Mouse (Mus musculus) inflammation-experienced regulatory T-cells, adult 6 months (primary cell): ENCODE results near the gene 4930447C04Rik. TPM values are rescaled to one million over a fixed set of nuclear protein-coding genes. Genes with fewer than 3 reads are reported as not detected.
A peak's percentile ranks its signal among the peaks of the same experiment; 100 is the strongest.

Source experiments
- ATAC-seq: one replicate; pipeline ENCODE4 v1.8.0; 2017
- polyA plus RNA-seq, 3 experiments: library from polyadenylated mRNA; unstranded; fragments of 100-300 nt; shearing (Covaris generic); gene quantifications; one replicate each; pipeline ENCODE4 v1.2.1; 2017

The 4930447C04Rik gene
- polyA plus RNA-seq, 3 experiments from 2014 or later, result not detected

DNA sequence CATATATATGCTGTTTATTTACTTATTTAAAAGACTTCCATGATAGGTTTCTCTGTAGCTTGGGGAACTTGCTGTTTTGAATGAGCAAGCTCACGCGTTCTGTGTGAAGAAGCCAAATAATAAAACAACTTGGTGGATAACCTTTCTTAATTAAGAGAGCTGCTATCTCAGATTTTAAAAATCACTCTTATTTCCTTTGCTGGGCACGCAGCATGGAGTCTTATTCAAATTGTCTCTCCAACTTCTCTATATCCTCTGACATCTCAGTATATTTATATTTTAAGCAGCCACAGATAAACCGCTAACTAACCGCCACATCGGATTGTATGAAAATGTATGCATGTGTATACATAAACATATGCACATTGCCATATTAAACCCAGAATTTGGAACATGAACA lies 1.6 kb upstream of the 4930447C04Rik start:
- no peak for ATAC-seq

DNA sequence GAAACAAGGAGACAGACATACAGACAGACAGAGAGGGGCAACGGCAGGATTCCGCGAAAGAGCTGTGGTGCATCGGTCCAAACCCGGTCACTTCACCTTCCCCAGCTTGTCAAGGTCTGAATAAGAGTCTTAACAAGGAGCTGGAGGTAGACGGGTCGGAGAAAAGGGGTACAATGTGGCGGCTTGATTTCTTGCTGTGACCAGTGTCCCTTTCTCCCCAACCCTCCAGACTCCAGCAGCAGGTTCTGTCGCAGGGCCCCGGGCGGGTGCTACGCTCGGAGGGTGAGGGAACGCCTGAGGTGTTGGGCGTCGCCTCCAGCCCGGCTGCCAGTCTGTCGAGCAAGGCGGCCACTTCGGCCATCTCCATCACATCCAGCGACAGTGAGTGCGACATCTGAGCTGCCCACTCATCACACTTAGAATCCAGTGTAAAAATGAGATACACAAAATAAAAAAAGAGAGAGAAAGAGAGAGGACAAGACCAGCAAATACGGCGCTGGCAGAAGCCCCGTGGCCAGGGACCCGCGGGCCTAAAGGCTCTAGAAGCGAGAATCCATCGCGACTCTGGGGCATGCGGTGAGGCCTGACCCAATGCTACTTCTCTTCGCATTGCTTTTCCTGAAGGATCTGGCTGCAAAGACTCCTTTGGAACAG lies 951 bp upstream of the 4930447C04Rik start:
- ATAC-seq, result no peak

DNA sequence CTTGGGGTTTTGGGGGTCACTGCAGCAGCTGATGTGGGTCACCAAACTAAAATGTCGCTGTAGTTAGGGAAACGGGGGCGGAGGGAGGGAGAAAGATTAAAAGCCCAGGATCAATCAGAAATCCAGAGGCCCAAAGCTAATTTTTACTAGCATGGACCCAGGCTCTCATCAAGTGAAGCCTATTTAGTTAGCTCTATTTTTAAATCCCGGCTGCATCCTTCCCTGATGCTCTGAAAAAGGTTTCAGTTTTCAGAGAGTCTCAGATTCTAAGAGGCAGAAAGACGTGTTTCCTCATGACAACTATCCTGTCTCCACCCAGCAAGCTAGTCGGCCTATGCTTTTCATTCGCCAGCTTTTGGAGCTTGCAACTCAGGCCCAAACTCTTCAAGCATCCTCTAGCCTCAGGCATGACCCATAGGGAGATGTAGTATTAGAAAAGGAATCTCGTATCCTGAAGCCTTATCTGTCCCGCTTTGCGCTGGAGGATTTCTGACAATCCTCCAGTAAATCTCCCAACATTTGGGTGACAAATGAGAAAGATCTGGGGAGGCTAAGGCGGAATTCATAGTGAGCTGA lies 336 bp upstream of the 4930447C04Rik start:
- ATAC-seq, result no peak

DNA sequence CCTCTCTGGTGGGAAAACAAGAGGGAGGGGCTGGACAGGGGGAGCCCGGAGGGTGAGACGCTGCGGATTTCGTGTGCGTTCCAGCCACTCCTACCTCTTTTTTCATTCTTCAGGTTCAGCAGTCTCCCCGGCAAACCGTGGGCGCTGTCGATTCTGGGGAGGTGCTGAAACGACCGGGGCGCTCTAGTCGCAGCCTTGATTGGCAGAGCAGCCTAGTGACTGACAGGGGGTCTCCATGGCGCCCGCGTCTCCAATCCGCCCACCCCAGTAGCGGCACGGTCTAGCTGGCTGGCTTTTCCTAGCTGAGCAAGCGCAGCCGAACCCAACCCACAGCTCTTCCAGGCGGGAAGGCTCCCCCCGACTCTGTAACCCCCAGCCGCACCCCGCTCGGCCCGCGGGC lies 958 bp downstream of the 4930447C04Rik start, which contains the start of gene Six6:
TSS of gene Six6 (plus strand) at position 277 of the 400 bp plus-strand sequence.
- no peak for ATAC-seq

DNA sequence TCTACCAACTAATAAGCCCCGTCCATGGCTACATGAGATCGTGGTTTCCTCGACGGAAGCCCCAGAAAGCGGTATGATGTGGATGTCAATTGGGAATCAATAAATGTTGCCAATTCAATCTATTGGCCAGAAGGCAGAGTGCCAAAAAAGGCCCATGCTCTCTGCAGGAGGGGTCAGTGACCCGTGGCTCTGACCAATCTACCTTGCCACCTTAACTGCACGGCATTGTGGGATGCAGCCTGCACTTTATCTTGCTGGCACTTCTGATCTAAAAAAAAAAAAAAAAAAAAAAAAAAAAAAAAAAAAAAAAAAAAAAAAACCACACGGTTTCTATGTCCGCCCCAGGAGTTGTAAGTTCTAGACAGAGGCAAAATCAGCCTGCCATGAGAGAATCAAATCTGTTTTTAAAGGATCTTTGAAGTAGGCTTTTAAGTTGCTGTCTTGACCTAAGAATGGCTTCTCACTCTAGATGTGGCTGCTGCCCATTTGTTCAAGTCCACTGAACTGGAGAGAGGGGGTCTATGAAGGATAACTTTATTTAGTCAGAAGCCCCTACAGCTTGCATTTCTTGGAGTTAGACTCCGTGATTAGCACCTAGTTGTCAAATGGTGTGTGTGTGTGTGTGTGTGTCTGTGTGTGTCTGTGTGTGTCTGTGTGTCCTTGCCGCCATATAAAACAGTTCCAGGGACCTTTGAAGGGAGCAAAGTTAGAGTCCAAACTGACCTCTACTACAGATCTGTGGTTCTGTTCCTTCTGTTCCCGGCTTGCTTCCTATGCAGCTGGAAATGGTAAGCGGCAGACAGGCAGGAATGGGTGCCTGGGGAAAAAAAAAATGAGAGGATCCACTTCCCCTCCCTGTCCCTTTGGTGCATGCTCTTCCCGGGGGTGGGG lies 1.7 kb downstream of the 4930447C04Rik start:
- ATAC-seq, result no peak

DNA sequence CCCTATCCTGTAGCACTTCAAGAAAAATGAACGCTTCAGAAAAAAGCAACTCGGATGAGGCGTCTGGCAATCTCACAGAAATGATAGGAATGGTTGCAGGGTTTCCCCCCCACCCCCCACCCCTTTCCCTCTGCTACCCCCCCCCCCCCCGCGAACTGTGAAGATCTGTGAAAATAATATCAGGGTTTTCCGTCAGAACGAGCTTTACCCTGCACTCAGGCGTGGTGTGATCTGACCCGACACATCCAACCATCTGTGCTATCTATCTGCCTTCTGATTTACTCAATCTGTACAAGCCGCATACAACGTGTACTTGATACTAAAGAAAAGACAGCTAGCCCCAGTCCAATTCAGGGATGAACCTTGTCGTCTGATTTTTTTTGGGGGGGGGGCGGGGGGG lies 2.4 kb downstream of the 4930447C04Rik start:
- no peak for ATAC-seq

DNA sequence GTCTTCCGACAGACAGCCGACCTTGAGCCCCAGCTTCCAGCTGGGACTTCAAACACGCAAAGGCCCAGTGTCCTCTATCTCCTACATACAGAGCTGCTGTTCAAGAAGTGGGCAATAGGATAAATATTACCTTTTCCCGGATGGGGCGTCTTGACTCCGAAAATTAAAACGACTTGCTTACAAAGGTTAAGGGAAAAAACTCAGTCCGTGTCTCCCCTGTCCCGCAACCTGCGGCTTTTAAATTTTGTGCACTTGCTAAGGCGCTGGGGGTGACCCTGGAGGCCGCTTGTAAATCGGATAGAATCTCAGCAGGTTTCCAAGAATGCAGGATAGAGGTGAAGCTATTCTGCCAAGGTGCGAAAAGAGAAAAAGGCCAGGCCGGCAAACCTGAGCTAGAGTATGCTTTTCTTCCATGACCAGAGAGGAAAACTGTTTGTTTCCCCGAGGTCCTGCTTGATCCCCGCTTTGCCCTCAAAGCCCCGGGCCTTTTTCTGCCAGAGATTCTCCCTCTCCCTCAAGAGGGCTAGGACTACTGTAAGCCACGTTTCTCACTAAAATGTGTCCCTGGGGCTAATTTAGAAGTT lies 2.9 kb downstream of the 4930447C04Rik start:
- ATAC-seq, result no peak

DNA sequence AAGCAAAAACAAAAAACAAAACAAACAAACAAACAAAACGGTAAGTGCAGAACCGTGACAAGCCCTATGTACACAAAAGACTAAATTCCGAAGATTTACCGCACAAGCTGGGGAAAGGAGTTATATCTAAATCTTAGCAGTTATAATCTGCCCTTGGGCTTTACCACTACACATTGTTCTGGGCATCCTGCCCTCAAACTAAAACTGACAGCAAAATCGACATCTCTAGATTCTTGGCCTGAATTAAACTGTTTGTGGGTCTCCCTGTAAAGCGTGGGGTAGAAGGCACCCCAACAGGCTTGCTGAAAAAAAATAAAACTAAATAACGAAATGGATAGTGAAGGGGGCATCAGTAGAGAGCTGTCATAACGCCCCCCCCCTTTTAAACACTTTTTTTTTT lies 3.8 kb downstream of the 4930447C04Rik start:
- ATAC-seq, result no peak

DNA sequence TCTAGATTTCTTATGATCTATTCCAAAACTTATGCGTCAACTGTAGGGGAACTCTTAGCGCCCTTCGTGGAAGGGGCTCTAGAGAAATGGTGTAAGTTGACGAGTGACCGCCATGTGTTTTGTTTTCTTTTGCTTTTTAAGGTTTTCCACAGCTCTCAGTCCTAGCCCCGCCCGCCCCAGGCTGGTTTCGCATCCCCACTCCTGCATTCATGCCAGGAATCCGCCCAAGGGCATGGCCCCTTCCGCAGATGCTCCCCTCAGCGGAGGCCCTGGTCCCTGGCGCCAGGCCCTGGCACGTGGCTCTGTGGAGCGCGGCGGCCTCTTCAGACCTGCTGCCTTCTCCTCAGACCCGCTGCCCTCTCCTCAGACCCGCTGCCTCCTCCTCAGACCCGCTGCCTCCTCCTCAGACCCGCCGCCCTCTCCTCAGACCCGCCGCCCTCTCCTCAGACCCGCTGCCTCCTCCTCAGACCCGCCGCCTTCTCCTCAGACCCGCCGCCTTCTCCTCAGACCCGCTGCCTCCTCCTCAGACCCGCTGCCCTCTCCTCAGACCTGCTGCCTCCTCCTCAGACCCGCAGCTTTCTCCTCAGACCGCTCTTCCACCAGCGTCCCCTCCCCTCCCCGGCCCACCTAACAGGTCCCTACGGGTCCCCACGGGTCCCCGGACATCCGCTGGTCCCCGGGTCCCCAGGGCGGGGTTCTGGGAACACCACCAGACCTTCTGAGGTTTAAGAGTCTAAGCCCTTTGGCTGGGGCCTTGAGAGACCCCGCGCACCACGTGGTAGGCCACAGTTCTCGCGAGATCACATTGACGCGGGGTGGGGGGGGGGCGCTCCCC lies 23.2 kb downstream of the 4930447C04Rik start:
- no peak for ATAC-seq

DNA sequence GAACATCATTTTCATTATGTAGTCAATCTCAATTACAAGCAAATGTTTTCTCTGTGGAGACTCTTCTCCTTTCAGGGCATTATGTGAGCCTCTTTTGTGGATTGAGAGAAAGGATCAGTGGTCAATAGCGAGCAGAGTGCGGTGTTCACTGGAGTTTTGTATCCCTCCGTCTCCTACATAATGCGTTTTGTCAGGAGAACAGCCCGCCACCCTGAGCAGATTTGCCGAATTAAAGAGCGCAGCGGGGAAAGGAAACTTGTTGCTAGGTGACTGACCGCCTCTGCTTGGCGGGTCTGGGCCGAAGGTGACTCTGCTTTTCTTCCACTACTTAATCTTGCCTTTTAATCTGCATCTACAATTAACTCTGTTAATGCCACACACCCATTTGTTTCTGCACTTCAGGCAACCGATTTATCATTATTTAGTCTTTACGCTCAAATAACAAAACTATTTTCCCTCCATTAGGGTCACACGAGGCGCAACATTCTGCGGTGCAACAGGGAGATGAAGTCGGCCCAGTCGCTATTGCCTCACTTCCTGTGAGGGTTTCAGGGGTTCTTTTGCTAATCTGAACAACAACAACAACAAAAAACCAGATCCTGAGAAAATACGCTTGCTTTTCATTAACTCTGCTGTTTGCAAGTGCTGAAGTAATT lies 86.1 kb downstream of the 4930447C04Rik start:
- no peak for ATAC-seq

DNA sequence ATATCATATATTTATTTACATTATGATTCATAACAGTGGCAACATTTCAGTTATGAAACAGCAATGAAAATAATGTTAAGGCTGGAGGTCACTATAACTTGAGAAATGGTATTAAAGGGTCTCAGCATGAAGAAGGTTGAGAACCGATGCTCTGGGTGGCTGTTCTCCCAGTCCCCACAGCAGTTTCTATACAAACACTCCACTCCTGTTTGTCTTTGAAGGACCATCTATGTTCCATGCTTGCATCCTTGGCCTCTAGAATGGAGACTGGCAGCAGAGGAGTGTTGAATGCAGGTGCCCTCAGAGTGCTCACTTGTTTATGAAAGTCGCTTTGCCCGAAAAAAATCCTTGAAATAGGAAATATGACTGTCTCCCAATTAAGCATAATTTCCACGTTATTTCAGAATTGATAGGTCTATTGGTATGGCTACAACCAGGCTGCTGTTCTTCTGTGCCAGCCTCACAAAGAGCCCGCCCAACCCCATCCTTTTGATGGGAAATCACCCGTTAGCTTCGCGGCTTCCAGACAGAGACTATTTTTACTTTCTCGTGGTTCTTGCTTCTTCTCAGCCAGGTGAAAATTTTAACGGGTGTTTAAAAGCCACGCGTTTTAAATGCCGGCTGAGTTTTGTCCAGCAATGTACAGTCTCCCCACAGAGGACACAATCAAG lies 87.0 kb downstream of the 4930447C04Rik start:
- ATAC-seq, result no peak

DNA sequence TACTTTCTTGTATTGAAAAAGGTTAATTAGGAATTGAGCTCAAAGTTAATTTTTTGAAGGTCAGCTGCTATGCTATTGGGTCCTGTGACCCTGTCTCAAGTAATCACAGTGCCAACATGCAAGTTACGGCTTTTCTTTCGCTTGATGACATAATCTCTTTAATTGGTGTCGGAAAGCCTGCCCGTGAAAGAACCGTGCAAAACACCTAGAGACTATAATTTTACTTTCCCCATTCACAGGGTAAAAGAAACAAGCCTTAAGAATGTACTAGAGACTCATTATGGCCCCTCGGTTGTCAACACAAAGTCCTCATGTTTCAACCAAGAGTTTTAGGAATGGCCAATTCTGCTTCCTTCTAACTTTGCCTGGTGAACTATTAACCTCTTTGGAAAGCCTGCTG lies 88.3 kb downstream of the 4930447C04Rik start:
- ATAC-seq, result no peak

DNA sequence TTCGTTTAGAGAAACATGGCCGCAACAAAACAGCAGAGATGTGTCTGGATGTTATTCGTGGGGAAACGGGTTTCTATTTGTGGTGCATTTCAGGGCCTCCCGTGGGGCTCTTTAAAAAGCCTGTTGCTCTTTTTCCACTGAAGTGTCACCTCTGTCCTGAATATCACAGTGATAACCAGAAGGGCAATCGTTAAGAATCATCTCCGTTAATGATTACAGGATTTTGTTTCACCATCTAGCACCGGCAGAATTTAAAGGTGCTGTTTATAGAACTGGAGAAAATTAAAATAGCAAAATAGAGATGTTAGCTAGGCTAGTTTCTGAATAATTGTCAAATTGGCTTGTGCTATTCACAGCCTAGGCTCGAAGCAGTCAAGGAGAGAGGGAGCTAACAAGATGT lies 90.4 kb downstream of the 4930447C04Rik start:
- ATAC-seq, result no peak

DNA sequence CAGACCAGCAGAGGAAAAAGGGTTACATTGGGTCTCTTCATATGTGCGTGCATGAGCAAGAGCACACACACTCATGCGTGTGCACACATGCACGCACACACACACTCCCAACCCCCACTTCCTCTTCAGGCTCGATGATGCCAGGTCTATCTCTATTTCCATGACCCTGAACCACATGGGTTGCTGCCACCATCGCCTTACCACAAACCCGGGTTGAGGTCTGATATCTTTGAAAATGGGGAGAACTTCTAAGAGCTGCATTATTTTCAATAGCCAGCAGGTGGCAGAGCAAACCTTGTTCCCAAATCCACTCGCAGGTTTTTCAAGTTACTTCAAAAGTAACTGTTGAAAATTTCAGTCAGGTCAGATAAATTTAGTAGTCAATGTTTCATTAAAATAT lies 92.8 kb downstream of the 4930447C04Rik start:
- ATAC-seq, result peak; percentile 11

DNA sequence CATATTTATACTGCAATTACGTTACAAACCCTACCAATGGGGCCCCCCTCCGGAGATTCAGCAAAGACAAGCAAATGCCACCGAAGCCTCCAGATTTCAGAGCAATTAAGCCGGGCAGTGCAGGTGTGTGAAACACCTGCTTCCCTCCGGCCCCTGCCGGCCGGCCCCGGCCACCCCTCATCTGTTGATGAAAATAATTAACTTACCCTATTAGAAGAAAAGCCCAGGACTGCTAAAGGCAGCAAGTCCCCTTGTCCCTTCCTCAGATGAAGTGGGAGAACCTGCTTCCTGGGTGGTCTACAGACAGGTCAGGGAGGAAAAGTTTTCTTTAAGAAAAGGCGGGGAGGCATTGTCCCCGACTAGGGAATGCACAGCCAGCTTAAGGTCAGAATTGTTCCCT lies 94.6 kb downstream of the 4930447C04Rik start:
- no peak for ATAC-seq

DNA sequence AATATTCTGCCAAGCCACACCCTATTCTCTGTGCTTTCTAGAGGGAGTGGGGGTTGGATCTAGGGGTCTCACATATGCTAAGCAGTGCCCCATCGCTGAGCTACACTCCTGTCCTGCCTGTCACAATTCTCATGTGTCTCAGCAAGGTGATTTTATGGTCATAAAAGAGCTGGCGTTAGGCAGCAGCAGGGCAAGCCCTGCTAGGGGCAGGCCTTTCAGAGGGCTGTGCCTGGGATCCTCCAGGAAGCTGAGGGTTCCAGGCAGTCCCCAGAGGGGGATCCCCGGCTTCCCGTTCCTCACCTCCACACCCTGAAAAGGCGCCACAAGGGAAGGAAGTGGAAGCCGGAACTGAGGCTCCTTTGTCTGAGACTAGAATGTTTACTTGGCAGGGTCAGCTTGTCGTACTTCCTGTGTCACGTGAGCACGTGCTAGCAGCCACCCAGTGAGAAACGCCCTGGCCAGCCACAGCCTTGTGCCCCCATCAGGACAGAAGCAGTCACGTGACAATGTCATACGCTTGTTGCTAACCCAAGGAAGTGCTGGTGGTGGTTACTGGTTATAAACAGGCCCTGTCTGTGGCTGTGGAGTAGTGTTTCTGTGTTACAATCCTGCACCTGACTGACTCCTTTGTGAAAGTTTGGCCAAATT lies 96.5 kb downstream of the 4930447C04Rik start:
- ATAC-seq, result peak; percentile 96

DNA sequence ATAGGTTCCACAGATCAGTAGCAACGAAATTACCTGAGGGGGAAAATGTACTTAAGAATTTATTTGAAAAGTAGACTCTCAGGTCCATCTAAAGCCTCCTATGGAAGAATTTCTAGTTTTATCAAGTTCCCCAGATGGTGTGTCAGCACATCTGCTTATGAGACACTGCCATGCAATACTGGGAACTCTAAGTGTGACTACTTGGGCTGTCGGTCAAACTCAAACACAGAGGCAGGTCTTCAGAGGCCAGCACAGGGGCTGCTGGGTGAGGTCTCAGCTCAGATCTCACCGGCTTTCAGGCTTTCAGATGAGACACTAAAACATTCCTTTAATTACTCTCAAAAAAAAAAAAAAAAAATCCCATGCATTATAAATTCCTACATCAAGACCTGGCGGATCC lies 97.0 kb downstream of the 4930447C04Rik start:
- ATAC-seq, result no peak

DNA sequence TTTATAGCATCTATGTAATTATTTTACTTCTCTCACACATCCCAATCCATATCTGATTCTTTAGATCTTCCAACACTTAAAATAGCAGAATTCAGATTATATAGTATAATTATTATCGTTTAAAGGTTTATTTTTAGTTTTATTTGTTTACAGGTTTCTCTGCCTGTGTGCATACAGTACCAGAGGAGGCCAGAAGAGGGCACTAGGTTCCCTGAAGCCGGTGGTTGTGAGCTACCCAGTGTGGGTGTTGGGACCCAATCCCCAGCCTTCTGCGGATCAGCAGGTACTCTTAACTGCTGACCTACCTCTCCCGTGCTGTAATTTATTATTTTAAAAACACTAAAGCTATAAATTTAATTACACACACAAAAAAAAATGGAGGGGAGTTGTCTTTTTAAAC lies 97.4 kb downstream of the 4930447C04Rik start:
- ATAC-seq, result no peak

DNA sequence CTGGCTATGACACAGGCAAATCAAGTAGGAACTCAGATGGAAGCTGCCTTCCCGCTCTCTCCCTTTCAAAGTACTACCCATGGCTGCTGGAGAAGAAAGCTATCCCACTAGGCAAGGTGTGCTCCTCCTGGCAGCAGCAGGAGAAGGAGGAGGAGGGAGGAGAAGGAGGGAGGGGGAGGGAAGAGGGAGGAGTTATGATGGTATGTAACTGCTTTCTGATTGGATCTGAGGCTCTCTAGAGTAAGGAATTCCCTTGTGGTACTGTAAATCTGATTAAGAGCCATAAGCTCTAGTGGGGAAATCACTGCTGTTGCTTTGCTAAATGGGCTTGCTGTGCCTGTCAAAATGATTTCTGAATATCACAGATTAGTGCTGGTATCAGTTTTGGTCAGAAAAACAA lies 99.1 kb downstream of the 4930447C04Rik start:
- ATAC-seq, result no peak

DNA sequence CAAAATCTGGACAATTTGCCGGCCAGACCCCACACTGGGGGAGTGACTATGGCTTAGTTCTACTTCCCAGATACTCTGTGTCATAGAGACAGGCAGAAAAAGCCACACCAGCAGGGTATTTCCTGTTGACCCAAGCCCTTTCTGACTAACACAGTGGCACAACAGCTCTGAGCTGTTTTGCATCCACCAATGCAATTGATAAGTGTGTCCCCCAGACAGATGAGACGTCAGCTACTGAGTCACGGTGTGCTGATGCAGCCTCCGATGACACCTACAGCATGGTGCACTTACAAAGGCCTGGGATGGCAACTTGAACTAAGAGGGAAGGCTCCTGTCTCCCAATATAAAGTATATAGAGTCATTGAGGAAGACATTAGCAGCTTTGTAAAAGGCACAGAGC lies 103.3 kb downstream of the 4930447C04Rik start:
- ATAC-seq, result no peak
